Mouse (Mus musculus) large intestine, adult 2 months (tissue): ENCODE data around the gene Mief2. TPM values are rescaled to one million over a fixed set of nuclear protein-coding genes. Genes with fewer than 3 reads are reported as not detected.

ENCODE experiments used
- DNase-seq: peaks from one replicate; pipeline ENCODE4 v3.0.0-alpha.2; 2012; ENCODE audit warnings: low read depth, low spot score
- WGBS: fragments of 180-500 bp; shearing (Covaris S2); methylation state at CpG from one replicate; pipeline ENCODE4 v1.1.7; 2018; 5-methylcytosine and 5-hydroxymethylcytosine counted together
- polyA plus RNA-seq: library from polyadenylated mRNA; depleted of rRNA; stranded (reverse); fragments of >200 nt; gene quantifications from 2 replicates; pipeline ENCODE4 v1.2.3, GENCODE M21; 2012; rRNA removed

Gene Mief2
- polyA plus RNA-seq, 1 experiment, result 9.7 TPM

DNA sequence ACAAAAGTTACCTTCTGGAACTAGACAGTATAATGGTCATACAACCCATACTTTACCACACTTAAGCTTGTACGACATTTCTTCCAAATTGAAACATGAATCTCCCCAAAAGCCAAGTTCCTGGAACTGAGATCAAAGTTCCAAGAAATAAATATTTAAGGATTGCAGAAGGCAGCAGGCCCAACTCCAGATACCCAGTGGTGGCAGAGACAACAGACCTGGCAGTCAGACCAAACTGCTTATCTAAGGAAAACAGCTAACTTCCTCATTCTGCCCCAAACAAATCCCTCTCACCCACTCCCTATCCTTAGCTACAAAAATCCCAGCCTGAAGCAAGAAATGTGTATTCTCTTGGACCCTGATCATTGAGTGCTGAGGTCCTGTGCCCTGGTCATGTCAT is 46.6 kb downstream of the Mief2 start:
- DNase-seq, result no peak
- WGBS, result 27% methylated on average over 1 of the region's 1 CpGs

DNA sequence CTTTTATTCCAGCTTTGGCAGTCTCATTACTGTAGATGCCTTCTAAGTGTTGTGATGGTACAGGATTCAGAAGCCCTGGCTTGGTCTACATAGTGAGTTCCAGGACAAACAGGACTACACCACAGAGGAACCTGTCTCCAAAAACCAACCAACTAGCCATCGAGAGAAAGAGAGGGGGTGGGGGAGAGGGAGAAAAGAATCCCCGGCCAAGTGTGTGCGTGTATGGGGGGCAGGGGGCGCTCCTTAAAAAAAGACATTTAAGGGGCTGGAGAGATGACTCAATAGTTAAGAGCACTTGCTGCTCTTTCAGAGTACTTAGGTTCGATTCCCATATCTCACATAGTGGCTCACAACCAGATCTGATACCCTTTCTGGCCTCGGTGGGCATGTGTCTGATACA is 47.4 kb downstream of the Mief2 start:
- WGBS, result 63% methylated on average over 6 of the region's 6 CpGs
- DNase-seq, result no peak

DNA sequence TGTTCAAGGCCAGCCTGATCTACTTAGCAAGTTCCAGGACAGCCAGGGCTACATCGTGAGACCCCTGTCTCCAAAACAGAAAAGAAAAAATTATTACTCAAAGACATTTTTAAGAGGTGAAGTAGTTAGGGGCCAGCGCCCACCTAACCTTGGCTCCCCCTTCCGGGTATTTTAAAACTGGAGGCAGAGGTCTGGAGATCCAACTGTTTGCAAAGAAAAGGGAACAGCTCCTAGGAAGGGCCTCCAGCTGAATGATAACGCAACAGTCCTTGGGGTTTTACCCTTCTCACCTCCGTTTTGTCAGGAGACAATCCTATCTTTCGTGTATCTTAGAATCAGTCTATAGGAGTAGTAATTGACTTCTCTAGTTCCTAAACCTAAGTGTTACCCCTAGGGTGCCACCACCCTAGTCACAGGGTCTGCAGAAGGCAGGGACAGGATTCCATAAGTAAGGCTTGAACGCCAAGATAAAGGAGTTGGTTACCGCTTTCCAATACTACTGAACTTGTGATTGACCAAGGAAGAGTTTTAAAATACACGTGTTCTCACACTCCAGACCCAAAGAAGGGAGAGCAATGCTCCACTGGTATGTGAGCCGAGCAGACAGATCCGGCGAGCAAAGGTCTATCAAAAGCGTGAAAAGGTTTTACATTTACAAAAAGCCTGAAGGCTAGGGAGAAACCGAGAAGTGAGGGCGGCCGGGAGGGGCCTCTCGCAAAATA is 48.1 kb downstream of the Mief2 start:
- DNase-seq, result no peak
- WGBS, result 1% methylated on average over 17 of the region's 17 CpGs

DNA sequence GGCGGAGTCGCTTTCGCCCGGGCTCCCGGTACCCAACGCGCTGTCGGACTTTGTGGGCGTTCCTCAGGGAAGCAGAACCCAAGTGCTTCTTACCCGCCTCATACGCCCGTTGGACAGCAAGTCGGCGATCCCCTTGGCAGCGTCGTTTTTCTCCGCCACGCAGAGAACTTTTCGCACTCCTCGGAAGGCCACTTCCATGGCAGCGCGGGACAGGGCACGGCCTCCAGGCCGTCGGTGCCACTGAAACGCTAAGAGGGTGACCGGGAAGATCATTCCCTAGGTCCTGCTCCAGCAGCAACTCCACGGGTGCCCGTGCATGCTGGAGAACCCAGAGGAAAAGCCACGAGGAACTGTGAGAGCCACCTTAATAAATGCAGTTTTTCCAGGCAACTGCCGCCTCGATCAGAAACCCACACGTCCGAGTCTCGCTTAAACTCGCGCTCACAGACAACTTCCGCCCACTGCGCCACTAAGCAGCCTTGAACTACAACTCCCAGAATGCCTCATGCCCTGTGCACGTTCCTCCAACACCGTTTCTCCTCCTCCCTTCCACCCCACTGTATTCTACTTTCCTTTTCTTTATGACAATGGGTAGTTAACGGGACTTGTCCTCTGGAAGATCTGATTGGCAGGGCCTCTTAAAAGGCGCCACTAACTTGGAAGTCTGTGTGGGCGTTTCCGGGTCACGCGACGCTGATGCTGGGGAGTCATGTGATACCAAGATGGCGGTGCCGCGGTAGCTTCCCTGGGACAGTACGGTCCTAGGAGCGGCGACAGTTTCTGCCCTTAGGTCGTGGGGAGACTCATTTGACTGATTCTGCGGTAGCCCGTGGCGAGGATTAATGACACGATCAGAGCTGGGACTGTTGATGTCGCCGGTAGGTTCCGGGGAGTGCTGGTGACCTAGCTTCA is 48.9 kb downstream of the Mief2 start, which contains the start of the genes Top3a and Smcr8:
Gene Top3a (minus strand): TSS at position 537 of the 912 bp plus-strand sequence.
Gene Smcr8 (plus strand): TSS at position 696 of the 912 bp plus-strand sequence.
- under 1% methylated on average over 62 of the region's 62 CpGs for WGBS
- DNase-seq, result peak; percentile 94

DNA sequence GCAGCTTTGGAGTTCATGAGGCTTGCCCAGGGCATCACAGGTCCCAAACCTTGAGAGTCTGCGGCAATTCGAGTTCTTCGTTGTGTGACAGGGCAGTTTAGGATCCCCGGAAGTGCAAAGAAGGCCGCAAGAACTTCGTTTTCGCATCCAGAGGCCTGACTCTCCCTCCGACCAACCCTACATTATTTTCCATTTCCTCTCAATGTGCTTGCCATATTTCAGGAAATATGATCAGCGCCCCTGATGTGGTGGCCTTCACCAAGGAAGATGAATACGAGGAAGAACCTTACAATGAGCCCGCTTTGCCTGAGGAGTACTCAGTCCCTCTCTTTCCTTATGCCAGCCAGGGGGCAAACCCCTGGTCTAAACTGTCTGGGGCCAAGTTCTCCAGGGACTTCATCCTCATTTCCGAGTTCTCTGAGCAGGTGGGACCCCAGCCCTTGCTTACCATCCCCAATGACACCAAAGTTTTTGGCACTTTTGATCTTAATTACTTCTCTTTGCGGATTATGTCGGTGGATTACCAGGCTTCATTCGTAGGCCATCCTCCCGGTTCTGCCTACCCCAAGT is 49.7 kb downstream of the Mief2 start:
- no peak for DNase-seq
- WGBS, result 20% methylated on average over 16 of the region's 16 CpGs

DNA sequence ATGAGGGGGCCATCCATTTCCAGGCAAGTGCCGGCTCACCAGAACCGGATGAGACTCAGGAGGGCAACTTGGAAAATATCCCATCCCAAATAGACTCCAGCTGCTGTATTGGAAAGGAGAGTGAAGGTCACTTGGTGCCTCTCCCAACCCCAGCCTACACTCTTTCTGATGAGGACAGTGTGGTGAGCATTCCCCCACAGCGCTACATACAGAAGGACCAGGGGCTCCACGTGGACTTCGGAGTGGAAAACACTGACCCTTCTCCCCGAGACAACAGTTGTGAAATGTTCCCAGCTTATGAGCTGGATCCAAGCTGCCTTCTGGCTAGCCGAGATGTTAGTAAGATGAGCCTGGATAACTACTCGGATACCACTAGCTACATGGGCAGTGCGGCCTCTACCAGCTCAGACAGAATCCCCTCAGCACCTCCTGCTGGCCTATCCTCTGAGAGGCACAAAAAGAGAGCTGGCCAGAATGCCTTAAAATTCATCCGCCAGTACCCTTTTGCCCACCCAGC is 51.5 kb downstream of the Mief2 start:
- 79% methylated on average over 10 of the region's 10 CpGs for WGBS
- no peak for DNase-seq

Other genes with a start within 250 kb of the Mief2 start
- gene Alkbh5, start 192.0 kb upstream of the Mief2 start, polyA plus RNA-seq, result 16.3 and 22.3 TPM in 2 replicates
- gene Llgl1, start 28.7 kb upstream of the Mief2 start, polyA plus RNA-seq, result 27.3 and 34.5 TPM in 2 replicates
- 230 and 253 TPM in 2 replicates for gene Flii, start 1.1 kb upstream of the Mief2 start, polyA plus RNA-seq
- 5.8 and 6.3 TPM in 2 replicates for gene Top3a, start 49.0 kb downstream of the Mief2 start, polyA plus RNA-seq
- gene Smcr8, start 49.1 kb downstream of the Mief2 start, polyA plus RNA-seq, result 5.8 and 9.8 TPM in 2 replicates
- 33.6 and 35.2 TPM in 2 replicates for gene Shmt1, start 83.3 kb downstream of the Mief2 start, polyA plus RNA-seq
- 47.6 and 49.2 TPM in 2 replicates for gene Dhrs7b, start 102.2 kb downstream of the Mief2 start, polyA plus RNA-seq
- gene Tmem11, start 150.9 kb downstream of the Mief2 start, polyA plus RNA-seq, result 59.9 and 74.0 TPM in 2 replicates
- gene Natd1, start 186.4 kb downstream of the Mief2 start, polyA plus RNA-seq, result 9.7 and 10.7 TPM in 2 replicates
- gene Map2k3, start 203.6 kb downstream of the Mief2 start, polyA plus RNA-seq, result 85.1 and 90.0 TPM in 2 replicates